Mouse (Mus musculus) intestine, embryonic 14.5 days (tissue): ENCODE measurements around the gene Pptc7. TPM values are rescaled to one million over a fixed set of nuclear protein-coding genes. Genes with fewer than 3 reads are reported as not detected.

Source experiments
- ATAC-seq: fragments of 200-750 bp; cut with Nextera tagmentation; replicated peaks from 2 replicates; pipeline ENCODE4 v1.8.0; 2017; ENCODE audit warnings: low read depth, moderate number of reproducible peaks, moderate TSS enrichment, moderate library complexity; ENCODE audit not compliant: low FRiP score, low TSS enrichment
- DNase-seq: peaks from one replicate; pipeline ENCODE4 v3.0.0-alpha.2; 2018; ENCODE audit warnings: low spot score
- H3K27ac ChIP-seq: fragments of 300-500 bp; sonication (generic); 2 replicates; pipeline ENCODE4 v1.5.1; 2014; ENCODE audit warnings: low read depth, mild to moderate bottlenecking, control low read depth
- H3K27me3 ChIP-seq: fragments of 300-500 bp; sonication (generic); replicated peaks from 2 replicates; pipeline ENCODE4 v1.6.1; 2014; ENCODE audit warnings: low read length, control low read depth; ENCODE audit not compliant: control insufficient read depth, insufficient read depth
- H3K36me3 ChIP-seq: fragments of 300-500 bp; sonication (generic); 2 replicates; pipeline ENCODE4 v1.6.1; 2014; ENCODE audit warnings: low read length, control low read depth; ENCODE audit not compliant: control insufficient read depth, insufficient read depth
- H3K4me1 ChIP-seq: fragments of 300-500 bp; sonication (generic); replicated peaks from 2 replicates; pipeline ENCODE4 v1.6.1; 2014; ENCODE audit warnings: low read length, control low read depth, mixed read lengths; ENCODE audit not compliant: control insufficient read depth, insufficient read depth
- H3K4me2 ChIP-seq: fragments of 300-500 bp; sonication (generic); 2 replicates; pipeline ENCODE4 v1.6.1; 2014; ENCODE audit warnings: low read length
- H3K4me3 ChIP-seq: fragments of 300-500 bp; sonication (generic); 2 replicates; pipeline ENCODE4 v1.5.1; 2014; ENCODE audit warnings: low read depth, low read length, control low read depth, mixed read lengths
- H3K9ac ChIP-seq: fragments of 300-500 bp; sonication (generic); 2 replicates; pipeline ENCODE4 v1.6.1; 2014; ENCODE audit warnings: mild to moderate bottlenecking, low read length
- H3K9me3 ChIP-seq: fragments of 300-500 bp; sonication (generic); 2 replicates; pipeline ENCODE4 v1.6.1; 2016; ENCODE audit warnings: low read length, control low read depth; ENCODE audit not compliant: control insufficient read depth
- WGBS: fragments of 180-500 bp; shearing (Covaris S2); extraction: QIAGEN DNeasy Blood & Tissue Kit; methylation state at CpG from one replicate; pipeline ENCODE4 v1.1.7; 2014; 5-methylcytosine and 5-hydroxymethylcytosine counted together
- polyA plus RNA-seq: library from polyadenylated mRNA; unstranded; fragments of >200 nt; fragmentation: Nextera tagmentation; extraction: Ambion mirVana; gene quantifications from 2 replicates; pipeline ENCODE4 v1.2.1, GENCODE M21; 2014

Pptc7 gene
- polyA plus RNA-seq, 1 experiment from 2014 or later: 10.8 TPM

DNA sequence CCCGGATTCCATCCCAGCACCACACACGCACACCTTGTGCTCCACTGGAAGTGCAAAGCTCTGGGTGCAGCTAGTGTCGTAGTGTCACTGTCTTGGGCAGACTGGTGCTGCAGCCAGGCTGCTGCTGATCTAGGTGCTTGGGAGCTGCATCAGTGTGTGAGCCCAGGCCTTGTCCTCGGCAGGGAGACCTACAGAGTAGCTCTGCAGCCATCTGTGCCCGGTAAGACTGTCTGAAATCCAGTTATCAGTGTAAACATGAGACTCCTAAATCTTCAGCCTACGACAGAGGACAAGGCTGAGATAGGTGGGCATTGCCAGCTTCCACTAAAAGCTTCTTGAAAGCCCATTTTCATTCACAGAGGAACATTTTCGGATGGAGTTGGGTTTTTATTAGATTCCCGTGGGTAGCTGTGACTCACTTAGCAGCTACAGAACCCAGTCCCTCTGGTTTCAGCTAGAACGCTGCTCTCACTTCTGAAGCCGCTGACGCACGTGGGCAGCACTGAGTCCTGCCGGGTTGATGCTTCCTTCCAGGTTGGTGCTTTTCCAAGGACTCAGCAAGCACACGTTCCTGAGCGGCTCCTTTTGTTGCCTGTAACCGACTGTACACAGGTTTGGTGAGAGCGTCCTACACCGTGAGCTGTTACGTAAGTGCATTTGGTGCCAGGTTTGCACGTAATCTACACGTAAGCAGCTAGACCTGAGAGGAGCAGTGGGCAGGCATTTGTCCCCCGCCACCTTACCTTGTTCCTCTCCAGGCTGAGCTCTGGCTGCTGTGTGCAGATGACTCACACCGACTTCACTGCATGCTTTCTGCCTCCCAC, 40.7 kb downstream of the Pptc7 start:
- Histone ChIP-seq H3K4me3 (no peak overlapping the region), H3K27me3 (no peaks in the 10 kb centered on the region), H3K27ac (no peak overlapping the region), H3K9ac (no peak overlapping the region), H3K9me3 (no peaks in the 10 kb centered on the region), H3K4me1 (no peaks in the 10 kb centered on the region), H3K36me3 (peaks cover 50% of the 10 kb centered on the region), H3K4me2 (no peak overlapping the region)
- DNase-seq: no peak
- WGBS: 86% methylated on average over 23 of the region's 23 CpGs
- ATAC-seq: no peak

DNA sequence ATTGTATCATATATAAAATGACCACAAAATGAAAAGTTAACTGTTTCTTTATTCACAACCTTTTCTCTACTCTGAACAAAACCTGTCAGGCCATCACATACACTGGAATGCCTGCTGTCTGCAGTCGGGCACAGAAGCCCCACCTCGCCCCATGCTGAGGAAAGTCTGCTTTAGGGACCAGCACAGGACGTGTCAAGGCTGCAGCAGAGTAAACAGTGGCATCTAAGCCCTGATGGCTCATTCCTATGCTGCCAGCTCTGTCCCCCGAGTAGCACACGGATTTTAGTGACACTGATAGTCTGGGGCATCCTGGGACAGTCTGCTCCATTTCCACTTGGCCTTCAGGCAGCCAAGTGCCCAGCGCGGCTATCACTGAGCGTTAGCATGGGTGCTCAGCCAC, 41.3 kb downstream of the Pptc7 start:
- ATAC-seq: no peak
- H3K27me3 ChIP-seq: no peaks in the 10 kb centered on the region
- H3K9me3 ChIP-seq: no peaks in the 10 kb centered on the region
- H3K9ac ChIP-seq: no peak overlapping the region
- DNase-seq: no peak
- peaks cover 43% of the 10 kb centered on the region for H3K36me3 ChIP-seq
- H3K4me1 ChIP-seq: no peaks in the 10 kb centered on the region
- H3K4me2 ChIP-seq: no peak overlapping the region
- no peak overlapping the region for H3K27ac ChIP-seq
- no peak overlapping the region for H3K4me3 ChIP-seq
- 93% methylated on average over 8 of the region's 8 CpGs for WGBS

DNA sequence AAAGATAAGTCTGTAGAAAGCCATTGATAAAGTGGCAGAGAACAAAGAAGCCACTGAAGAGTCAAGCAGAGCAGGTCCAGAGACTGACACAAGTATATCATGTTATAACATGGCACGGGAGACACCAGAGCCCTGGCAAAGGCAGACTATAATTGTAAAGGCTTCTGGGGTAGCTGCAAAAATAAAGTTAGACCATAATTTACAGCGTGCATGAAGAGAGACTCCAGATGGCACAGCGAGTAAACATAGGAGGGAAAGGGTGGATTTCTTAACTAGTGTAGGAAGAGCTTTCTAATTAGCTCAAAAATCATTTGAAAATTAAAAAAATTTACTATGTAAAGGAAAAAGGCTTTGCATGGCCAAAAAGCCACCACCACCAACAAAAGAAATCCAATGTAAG, 43.1 kb downstream of the Pptc7 start:
- Histone ChIP-seq H3K4me3 (no peak overlapping the region), H3K9ac (no peak overlapping the region), H3K27ac (no peak overlapping the region), H3K4me1 (no peaks in the 10 kb centered on the region), H3K27me3 (no peaks in the 10 kb centered on the region), H3K36me3 (peaks cover 26% of the 10 kb centered on the region), H3K4me2 (no peak overlapping the region), H3K9me3 (no peaks in the 10 kb centered on the region)
- no peak for DNase-seq
- WGBS: 83% methylated on average over 3 of the region's 3 CpGs
- ATAC-seq: no peak

DNA sequence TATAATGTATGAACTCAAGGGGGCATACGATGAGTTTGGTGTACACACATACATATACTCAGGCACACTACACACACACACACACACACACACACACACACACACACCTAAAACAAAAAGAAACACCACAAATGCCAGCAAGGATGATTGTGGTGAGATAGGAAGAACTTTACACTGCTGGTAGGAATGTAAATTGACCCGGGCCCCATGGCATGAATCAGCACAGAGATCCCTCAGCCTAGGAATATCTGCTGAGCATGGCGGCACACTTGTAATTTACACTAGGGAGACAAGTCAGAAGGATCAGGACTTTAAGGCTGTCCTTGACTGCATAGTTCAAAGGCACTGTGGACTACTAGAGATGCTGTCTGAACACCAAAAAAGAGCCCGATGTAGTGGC, 46.1 kb downstream of the Pptc7 start:
- ATAC-seq: no peak
- Histone ChIP-seq H3K4me1 (no peaks in the 10 kb centered on the region), H3K4me3 (no peak overlapping the region), H3K9me3 (no peaks in the 10 kb centered on the region), H3K9ac (no peak overlapping the region), H3K4me2 (no peak overlapping the region), H3K27ac (no peak overlapping the region), H3K36me3 (peaks cover 14% of the 10 kb centered on the region), H3K27me3 (no peaks in the 10 kb centered on the region)
- 81% methylated on average over 4 of the region's 4 CpGs for WGBS
- DNase-seq: no peak

DNA sequence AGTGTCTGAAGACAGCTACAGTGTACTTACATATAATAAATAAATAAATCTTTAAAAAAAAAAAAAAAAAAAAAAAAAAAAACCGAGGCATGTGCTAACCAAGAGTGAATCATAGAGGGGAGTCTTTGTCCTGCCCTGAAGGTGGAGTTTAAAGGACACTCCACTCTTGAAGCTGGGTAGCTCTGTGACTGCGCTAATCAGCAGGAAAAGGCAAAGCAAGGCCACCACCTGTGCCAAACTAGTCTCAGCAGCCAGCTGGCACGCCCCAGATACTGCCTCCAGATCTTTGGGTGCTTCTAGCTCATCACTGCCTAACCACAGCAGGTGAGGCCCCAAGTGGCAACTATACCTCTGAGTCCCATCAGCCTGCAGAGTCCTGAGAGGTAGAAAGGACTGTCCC, 50.5 kb downstream of the Pptc7 start:
- DNase-seq (no peak), ATAC-seq (no peak)
- Histone ChIP-seq H3K4me3 (no peak overlapping the region), H3K9me3 (no peaks in the 10 kb centered on the region), H3K9ac (no peak overlapping the region), H3K27ac (no peak overlapping the region), H3K27me3 (no peaks in the 10 kb centered on the region), H3K4me2 (no peak overlapping the region), H3K36me3 (no peaks in the 10 kb centered on the region), H3K4me1 (no peaks in the 10 kb centered on the region)
- WGBS: 73% methylated on average over 3 of the region's 3 CpGs

DNA sequence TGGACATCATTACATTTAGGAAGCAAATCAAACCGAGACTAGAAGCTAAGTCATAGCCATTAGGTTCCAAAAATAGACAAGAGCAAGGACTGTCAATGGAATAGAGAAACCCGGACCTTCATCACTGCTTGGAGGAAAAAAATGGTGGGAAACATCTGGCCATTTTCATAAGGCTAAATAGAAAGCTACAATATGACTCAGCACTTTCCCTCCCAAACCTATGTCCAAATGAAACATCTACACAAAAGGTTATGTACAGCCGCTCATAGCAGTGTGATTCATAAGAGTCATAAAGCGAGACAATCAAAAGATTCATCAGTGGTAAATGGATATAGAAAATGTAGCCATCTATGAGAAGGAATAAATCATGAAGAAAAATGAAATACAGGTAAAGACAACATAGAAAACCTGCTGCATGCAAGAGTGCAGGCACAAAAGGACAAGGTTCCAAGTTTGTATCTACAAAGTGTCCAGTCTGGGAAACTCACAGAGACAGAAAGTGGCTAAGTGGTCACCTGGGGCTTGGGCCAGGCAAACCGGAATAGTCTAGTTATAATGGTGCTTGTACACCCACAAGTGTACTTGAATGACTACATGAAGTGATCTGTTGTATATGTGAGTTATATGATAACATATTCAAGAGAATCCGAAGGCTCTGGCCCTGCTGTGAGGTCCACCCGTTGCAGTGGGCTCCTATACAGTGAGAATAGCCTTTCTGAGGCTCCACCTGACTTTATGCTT, 52.6 kb downstream of the Pptc7 start:
- H3K27me3 ChIP-seq: no peaks in the 10 kb centered on the region
- H3K36me3 ChIP-seq: no peaks in the 10 kb centered on the region
- H3K9ac ChIP-seq: no peak overlapping the region
- no peaks in the 10 kb centered on the region for H3K4me1 ChIP-seq
- no peak overlapping the region for H3K27ac ChIP-seq
- H3K4me2 ChIP-seq: no peak overlapping the region
- no peak for DNase-seq
- no peak for ATAC-seq
- no peak overlapping the region for H3K4me3 ChIP-seq
- H3K9me3 ChIP-seq: no peaks in the 10 kb centered on the region
- 91% methylated on average over 7 of the region's 7 CpGs for WGBS

DNA sequence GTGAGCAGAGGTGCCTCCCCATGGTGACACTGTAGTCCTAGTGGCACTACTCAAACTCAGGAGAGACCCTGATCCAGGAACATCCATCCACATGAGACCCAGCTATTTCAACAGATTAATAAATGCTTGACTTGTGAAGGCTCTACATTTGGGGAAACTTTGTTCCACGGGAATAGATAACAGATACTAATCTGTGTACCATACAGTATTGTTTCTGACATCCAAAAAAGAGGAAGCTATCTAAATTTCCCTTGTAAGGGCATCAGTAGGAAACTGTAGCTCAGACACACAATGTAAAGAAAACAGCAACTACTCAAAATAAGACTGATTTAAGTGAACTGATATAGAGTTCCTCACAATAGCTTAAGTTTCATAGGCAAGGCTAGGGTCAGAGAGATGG, 58.7 kb downstream of the Pptc7 start:
- H3K4me2 ChIP-seq: no peak overlapping the region
- ATAC-seq (no peak), DNase-seq (no peak)
- H3K4me3 ChIP-seq: no peak overlapping the region
- no peaks in the 10 kb centered on the region for H3K27me3 ChIP-seq
- H3K9ac ChIP-seq: no peak overlapping the region
- no peak overlapping the region for H3K27ac ChIP-seq
- H3K9me3 ChIP-seq: no peaks in the 10 kb centered on the region
- WGBS: 73% methylated on average over 1 of the region's 1 CpGs
- no peaks in the 10 kb centered on the region for H3K36me3 ChIP-seq
- no peaks in the 10 kb centered on the region for H3K4me1 ChIP-seq

DNA sequence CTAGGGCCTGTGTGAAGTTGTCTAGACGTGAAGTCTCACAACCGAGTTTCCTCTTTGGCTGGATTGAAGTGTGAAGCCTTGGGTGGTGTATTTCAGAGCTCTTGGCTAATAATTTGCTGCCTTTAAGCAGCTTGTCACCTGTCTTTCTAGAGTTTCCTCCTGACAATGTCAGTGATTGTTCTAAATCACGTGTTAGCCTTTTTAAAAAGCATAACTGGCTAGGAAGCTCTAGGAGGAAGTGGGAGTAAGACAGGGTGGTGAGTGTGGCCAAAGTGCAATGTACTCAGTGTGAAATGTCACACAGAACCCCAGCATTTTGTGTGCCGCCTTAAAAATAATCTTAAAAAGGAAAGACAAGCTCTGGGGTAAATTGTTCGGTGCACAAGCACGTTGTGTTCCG, 59.6 kb downstream of the Pptc7 start:
- DNase-seq (no peak), ATAC-seq (no peak)
- Histone ChIP-seq H3K27me3 (no peaks in the 10 kb centered on the region), H3K4me2 (no peak overlapping the region), H3K9ac (no peak overlapping the region), H3K4me3 (no peak overlapping the region), H3K9me3 (no peaks in the 10 kb centered on the region), H3K36me3 (no peaks in the 10 kb centered on the region), H3K4me1 (no peaks in the 10 kb centered on the region), H3K27ac (no peak overlapping the region)
- 61% methylated on average over 7 of the region's 7 CpGs for WGBS
